Mouse (Mus musculus): Measurements from ENCODE around the gene Mlf1. TPM values are rescaled to one million over a fixed set of nuclear protein-coding genes. Genes with fewer than 3 reads are reported as not detected.

Gene Mlf1
- polyA plus RNA-seq (2015; fragmentation: Nextera tagmentation; extraction: Ambion mirVana), result 7.7 and 8.2 TPM in 2 replicates

GRCm38 (mm10) chr3:67373872-67374271 lies at the start of gene Mlf1:
Gene Mlf1 (plus strand): TSS chr3:67374097.
- ATAC-seq (replicated peaks; ENCODE audit: low FRiP score, low read depth) (peak; percentile 94), DNase-seq (ENCODE audit: low spot score) (peak; percentile 84)
- Histone ChIP-seq H3K36me3 (ENCODE audit: insufficient read depth, low read length) (no peaks in the 10 kb centered on the region), H3K4me3 (replicated peaks; ENCODE audit: low read depth, low read length) (peak within 1 kb of the TSS; percentile 37), H3K27ac (no peak within 1 kb of the TSS), H3K9ac (ENCODE audit: low read depth, low read length) (peak within 1 kb of the TSS; percentile 37; the same call in 1 of the 2 replicates), H3K27me3 (ENCODE audit: insufficient read depth, low read length) (0 out of 2 replicates have a peak, but pooled peaks cover 3% of the 10 kb centered on the region), H3K4me2 (ENCODE audit: low read length) (peak within 1 kb of the TSS; percentile 83), H3K9me3 (replicated peaks; ENCODE audit: low read length) (no peaks in the 10 kb centered on the region), H3K4me1 (replicated peaks; ENCODE audit: insufficient read depth, low read length) (no peaks in the 10 kb centered on the region)
- TF ChIP-seq CTCF (IDR thresholded peaks at IDR 0.05; ENCODE audit: low read depth), result no peak
- 0% methylated on average over 35 of the region's 35 CpGs for WGBS

- Histone ChIP-seq H3K4me3 (replicated peaks; ENCODE audit: low read depth, low read length) (no peak overlapping the region), H3K27me3 (ENCODE audit: insufficient read depth, low read length) (no peaks in the 10 kb centered on the region), H3K4me2 (ENCODE audit: low read length) (no peak overlapping the region), H3K9me3 (replicated peaks; ENCODE audit: low read length) (no peaks in the 10 kb centered on the region), H3K36me3 (ENCODE audit: insufficient read depth, low read length) (no peaks in the 10 kb centered on the region), H3K27ac (no peak overlapping the region), H3K4me1 (replicated peaks; ENCODE audit: insufficient read depth, low read length) (no peaks in the 10 kb centered on the region), H3K9ac (ENCODE audit: low read depth, low read length) (no peak overlapping the region)
- no peak for DNase-seq (ENCODE audit: low spot score)
- ATAC-seq (replicated peaks; ENCODE audit: low FRiP score, low read depth), result no peak
- TF ChIP-seq CTCF (IDR thresholded peaks at IDR 0.05; ENCODE audit: low read depth), result no peak
- 61% methylated on average over 3 of the region's 3 CpGs for WGBS
Measured at GRCm38 (mm10) chr3:67339558-67339957, 34.3 kb upstream of the Mlf1 start.

DNA sequence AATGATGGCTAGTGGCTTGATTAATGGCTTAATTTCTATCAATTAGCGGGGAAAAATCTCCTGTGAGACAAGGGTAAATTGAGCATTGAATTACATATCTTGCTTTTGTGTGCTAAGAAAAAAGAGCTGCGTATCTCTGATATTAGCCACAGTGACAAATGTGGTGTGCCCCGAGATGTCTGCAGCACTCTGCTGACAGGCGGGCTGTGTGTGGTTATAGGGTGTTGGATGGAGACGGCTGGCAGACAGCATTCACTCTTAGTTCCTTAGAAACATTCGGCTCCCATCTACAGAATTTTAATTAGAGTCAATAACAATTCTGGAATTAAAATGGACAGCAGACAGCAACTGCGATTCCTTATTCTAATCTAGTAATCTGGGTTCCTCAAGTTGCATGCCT lies 33.0 kb upstream of the Mlf1 start:
- no peak for ATAC-seq (replicated peaks; ENCODE audit: low FRiP score, low read depth)
- Histone ChIP-seq H3K27ac (no peak overlapping the region), H3K4me3 (replicated peaks; ENCODE audit: low read depth, low read length) (no peak overlapping the region), H3K9ac (ENCODE audit: low read depth, low read length) (no peak overlapping the region), H3K36me3 (ENCODE audit: insufficient read depth, low read length) (no peaks in the 10 kb centered on the region), H3K27me3 (ENCODE audit: insufficient read depth, low read length) (no peaks in the 10 kb centered on the region), H3K9me3 (replicated peaks; ENCODE audit: low read length) (no peaks in the 10 kb centered on the region), H3K4me1 (replicated peaks; ENCODE audit: insufficient read depth, low read length) (no peaks in the 10 kb centered on the region), H3K4me2 (ENCODE audit: low read length) (no peak overlapping the region)
- TF ChIP-seq CTCF (IDR thresholded peaks at IDR 0.05; ENCODE audit: low read depth), result no peak
- no peak for DNase-seq (ENCODE audit: low spot score)
- 85% methylated on average over 7 of the region's 7 CpGs for WGBS

- H3K36me3 ChIP-seq (ENCODE audit: insufficient read depth, low read length), result no peaks in the 10 kb centered on the region
- no peak overlapping the region for H3K27ac ChIP-seq
- no peak overlapping the region for H3K4me2 ChIP-seq (ENCODE audit: low read length)
- no peak for ATAC-seq (replicated peaks; ENCODE audit: low FRiP score, low read depth)
- DNase-seq (ENCODE audit: low spot score), result peak; percentile 30
- H3K4me3 ChIP-seq (replicated peaks; ENCODE audit: low read depth, low read length), result no peak overlapping the region
- TF ChIP-seq CTCF (IDR thresholded peaks at IDR 0.05; ENCODE audit: low read depth), result peak; percentile 63
- H3K4me1 ChIP-seq (replicated peaks; ENCODE audit: insufficient read depth, low read length), result no peaks in the 10 kb centered on the region
- WGBS, result 59% methylated on average over 5 of the region's 5 CpGs
- H3K27me3 ChIP-seq (ENCODE audit: insufficient read depth, low read length), result no peaks in the 10 kb centered on the region
- no peaks in the 10 kb centered on the region for H3K9me3 ChIP-seq (replicated peaks; ENCODE audit: low read length)
- no peak overlapping the region for H3K9ac ChIP-seq (ENCODE audit: low read depth, low read length)
Measured at GRCm38 (mm10) chr3:67343004-67343662, 30.8 kb upstream of the Mlf1 start.

DNA sequence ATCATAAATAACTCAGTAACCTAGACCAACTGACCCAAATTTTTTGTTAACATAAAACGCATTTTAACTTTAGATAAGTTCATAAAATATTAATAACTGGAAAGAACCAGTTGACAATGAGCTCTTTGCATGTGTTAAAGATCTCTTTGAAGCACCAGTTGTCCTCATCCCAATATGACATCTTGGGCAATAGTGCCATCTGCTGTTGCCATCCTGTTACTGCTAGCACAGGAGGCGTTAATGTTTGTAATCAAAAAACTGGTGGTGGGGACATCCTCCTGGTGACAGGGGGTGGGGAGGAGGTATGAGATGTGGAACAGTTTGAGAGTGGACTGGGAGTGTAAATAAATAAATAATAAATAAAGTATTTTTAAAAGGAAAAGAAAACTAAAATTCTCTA lies 29.3 kb upstream of the Mlf1 start:
- WGBS, result 9% methylated on average over 2 of the region's 2 CpGs
- no peaks in the 10 kb centered on the region for H3K27me3 ChIP-seq (ENCODE audit: insufficient read depth, low read length)
- no peaks in the 10 kb centered on the region for H3K36me3 ChIP-seq (ENCODE audit: insufficient read depth, low read length)
- H3K9me3 ChIP-seq (replicated peaks; ENCODE audit: low read length), result no peaks in the 10 kb centered on the region
- H3K4me1 ChIP-seq (replicated peaks; ENCODE audit: insufficient read depth, low read length), result no peaks in the 10 kb centered on the region
- peak; percentile 82 for TF ChIP-seq CTCF (IDR thresholded peaks at IDR 0.05; ENCODE audit: low read depth)
- DNase-seq (ENCODE audit: low spot score), result peak; percentile 66
- no peak overlapping the region for H3K27ac ChIP-seq
- ATAC-seq (replicated peaks; ENCODE audit: low FRiP score, low read depth), result no peak
- no peak overlapping the region for H3K4me3 ChIP-seq (replicated peaks; ENCODE audit: low read depth, low read length)
- H3K9ac ChIP-seq (ENCODE audit: low read depth, low read length), result no peak overlapping the region
- H3K4me2 ChIP-seq (ENCODE audit: low read length), result no peak overlapping the region

- no peak for ATAC-seq (replicated peaks; ENCODE audit: low FRiP score, low read depth)
- Histone ChIP-seq H3K9me3 (replicated peaks; ENCODE audit: low read length) (no peaks in the 10 kb centered on the region), H3K27me3 (ENCODE audit: insufficient read depth, low read length) (no peaks in the 10 kb centered on the region), H3K9ac (ENCODE audit: low read depth, low read length) (no peak overlapping the region), H3K4me3 (replicated peaks; ENCODE audit: low read depth, low read length) (no peak overlapping the region), H3K36me3 (ENCODE audit: insufficient read depth, low read length) (no peaks in the 10 kb centered on the region), H3K27ac (no peak overlapping the region), H3K4me2 (ENCODE audit: low read length) (no peak overlapping the region), H3K4me1 (replicated peaks; ENCODE audit: insufficient read depth, low read length) (no peaks in the 10 kb centered on the region)
- no peak for DNase-seq (ENCODE audit: low spot score)
- WGBS, result 61% methylated on average over 2 of the region's 2 CpGs
- no peak for TF ChIP-seq CTCF (IDR thresholded peaks at IDR 0.05; ENCODE audit: low read depth)
Measured at GRCm38 (mm10) chr3:67346674-67347073, 27.2 kb upstream of the Mlf1 start.

All from kidney, postnatal 0 days (tissue).